Mouse (Mus musculus) limb, embryonic 15.5 days (tissue): Measurements from ENCODE around the gene Fbxw7. TPM values are rescaled to one million over a fixed set of nuclear protein-coding genes. Genes with fewer than 3 reads are reported as not detected.

Source experiments
- ATAC-seq: fragments of 200-750 bp; cut with Nextera tagmentation; 2 replicates; pipeline ENCODE4 v1.8.0; 2017; ENCODE audit warnings: low read depth, moderate TSS enrichment; ENCODE audit not compliant: insufficient number of reproducible peaks, low FRiP score, low TSS enrichment
- H3K27ac ChIP-seq: fragments of 300-500 bp; sonication (generic); 2 replicates; pipeline ENCODE4 v1.5.1; 2015; ENCODE audit warnings: moderate library complexity, mild to moderate bottlenecking, inconsistent platforms
- H3K27me3 ChIP-seq: fragments of 300-500 bp; sonication (generic); 2 replicates; pipeline ENCODE4 v1.6.1; 2015; ENCODE audit warnings: inconsistent platforms
- H3K36me3 ChIP-seq: fragments of 300-500 bp; sonication (generic); 2 replicates; pipeline ENCODE4 v1.6.1; 2015; ENCODE audit warnings: inconsistent platforms
- H3K4me1 ChIP-seq: fragments of 300-500 bp; sonication (generic); 2 replicates; pipeline ENCODE4 v1.6.1; 2015; ENCODE audit warnings: inconsistent platforms
- H3K4me2 ChIP-seq: fragments of 300-500 bp; sonication (generic); 2 replicates; pipeline ENCODE4 v1.6.1; 2015; ENCODE audit warnings: mild to moderate bottlenecking, inconsistent platforms
- H3K4me3 ChIP-seq: fragments of 300-500 bp; sonication (generic); 2 replicates; pipeline ENCODE4 v1.5.1; 2015; ENCODE audit warnings: mild to moderate bottlenecking, inconsistent platforms
- H3K9ac ChIP-seq: fragments of 300-500 bp; sonication (generic); 2 replicates; pipeline ENCODE4 v1.6.1; 2015; ENCODE audit warnings: inconsistent platforms
- H3K9me3 ChIP-seq: fragments of 300-500 bp; sonication (generic); 2 replicates; pipeline ENCODE4 v1.6.1; 2016; ENCODE audit warnings: inconsistent platforms
- WGBS: fragments of 180-500 bp; shearing (Covaris S2); methylation state at CpG from one replicate; pipeline ENCODE4 v1.1.7; 2015; 5-methylcytosine and 5-hydroxymethylcytosine counted together
- polyA plus RNA-seq: library from polyadenylated mRNA; unstranded; fragments of >200 nt; fragmentation: Nextera tagmentation; extraction: Ambion mirVana; gene quantifications from 2 replicates; pipeline ENCODE4 v1.2.1, GENCODE M21; 2015

The Fbxw7 gene
- polyA plus RNA-seq, 1 experiment from 2014 or later = 11.4 TPM

DNA sequence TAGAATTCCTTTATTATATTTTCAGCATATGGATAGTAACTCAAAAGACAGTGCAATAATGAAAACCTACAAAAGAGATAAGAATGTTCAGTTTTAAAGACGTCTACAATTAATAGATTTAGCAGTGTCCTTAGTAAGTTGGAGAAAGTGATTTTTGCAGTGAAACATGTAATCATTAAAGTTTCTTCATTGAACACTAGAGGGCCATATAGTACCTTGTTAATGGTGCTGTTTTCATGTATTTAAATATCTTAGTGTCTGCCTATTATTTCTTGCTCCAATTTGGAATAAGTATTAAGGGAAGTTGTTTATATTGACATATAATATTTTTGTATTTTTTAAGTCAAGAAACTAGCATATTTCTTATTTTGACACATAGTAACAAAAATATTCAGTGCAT is 99.2 kb downstream of the Fbxw7 start:
- no peaks in the 10 kb centered on the region for H3K9me3 ChIP-seq
- H3K36me3 ChIP-seq = no peaks in the 10 kb centered on the region
- no peaks in the 10 kb centered on the region for H3K4me1 ChIP-seq
- H3K4me2 ChIP-seq = no peak overlapping the region
- no peak for ATAC-seq
- H3K9ac ChIP-seq = no peak overlapping the region
- H3K27ac ChIP-seq = no peak overlapping the region
- no peaks in the 10 kb centered on the region for H3K27me3 ChIP-seq
- 40% methylated on average over 1 of the region's 1 CpGs for WGBS
- H3K4me3 ChIP-seq = no peak overlapping the region

DNA sequence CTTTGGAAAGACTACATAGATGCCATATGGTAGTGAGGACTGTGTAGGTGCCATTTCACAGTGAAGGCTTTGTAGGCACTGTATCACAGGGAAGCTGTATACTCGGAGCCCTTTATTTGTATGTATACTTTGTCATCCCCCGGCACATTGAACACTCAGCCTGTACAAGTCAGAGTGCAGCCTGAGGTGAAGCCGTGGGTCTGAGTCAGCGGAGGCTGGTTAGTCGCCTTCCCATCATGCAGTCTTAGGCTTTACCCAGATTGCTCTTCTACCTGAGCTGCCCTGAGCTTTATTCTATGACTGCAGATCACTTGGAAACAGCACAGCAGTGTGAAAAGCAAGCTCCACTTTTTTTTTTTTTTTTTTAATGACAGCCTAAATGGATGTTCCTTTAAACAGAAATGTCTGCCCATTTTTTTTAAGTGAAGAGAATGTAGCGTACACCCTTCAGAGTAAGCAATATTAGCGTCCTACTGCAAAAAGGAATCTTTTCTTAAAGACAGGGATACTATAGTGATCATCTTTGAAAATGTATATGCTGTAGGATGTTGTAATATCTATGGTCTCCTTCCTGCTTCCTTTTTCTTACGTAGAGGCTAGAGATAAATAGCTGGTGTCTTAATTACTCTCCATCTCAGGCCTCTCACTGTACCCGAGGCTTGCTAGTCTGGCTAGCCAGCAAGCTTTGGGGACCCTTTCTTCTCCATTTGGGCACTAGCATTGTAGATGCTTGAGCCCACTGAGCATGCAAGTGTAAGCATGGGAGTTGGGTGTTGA is 103.0 kb downstream of the Fbxw7 start:
- H3K4me1 ChIP-seq = no peaks in the 10 kb centered on the region
- 81% methylated on average over 9 of the region's 9 CpGs for WGBS
- no peak overlapping the region for H3K27ac ChIP-seq
- no peak overlapping the region for H3K9ac ChIP-seq
- H3K4me3 ChIP-seq = no peak overlapping the region
- no peaks in the 10 kb centered on the region for H3K27me3 ChIP-seq
- ATAC-seq = no peak
- H3K9me3 ChIP-seq = no peaks in the 10 kb centered on the region
- no peaks in the 10 kb centered on the region for H3K36me3 ChIP-seq
- H3K4me2 ChIP-seq = no peak overlapping the region

DNA sequence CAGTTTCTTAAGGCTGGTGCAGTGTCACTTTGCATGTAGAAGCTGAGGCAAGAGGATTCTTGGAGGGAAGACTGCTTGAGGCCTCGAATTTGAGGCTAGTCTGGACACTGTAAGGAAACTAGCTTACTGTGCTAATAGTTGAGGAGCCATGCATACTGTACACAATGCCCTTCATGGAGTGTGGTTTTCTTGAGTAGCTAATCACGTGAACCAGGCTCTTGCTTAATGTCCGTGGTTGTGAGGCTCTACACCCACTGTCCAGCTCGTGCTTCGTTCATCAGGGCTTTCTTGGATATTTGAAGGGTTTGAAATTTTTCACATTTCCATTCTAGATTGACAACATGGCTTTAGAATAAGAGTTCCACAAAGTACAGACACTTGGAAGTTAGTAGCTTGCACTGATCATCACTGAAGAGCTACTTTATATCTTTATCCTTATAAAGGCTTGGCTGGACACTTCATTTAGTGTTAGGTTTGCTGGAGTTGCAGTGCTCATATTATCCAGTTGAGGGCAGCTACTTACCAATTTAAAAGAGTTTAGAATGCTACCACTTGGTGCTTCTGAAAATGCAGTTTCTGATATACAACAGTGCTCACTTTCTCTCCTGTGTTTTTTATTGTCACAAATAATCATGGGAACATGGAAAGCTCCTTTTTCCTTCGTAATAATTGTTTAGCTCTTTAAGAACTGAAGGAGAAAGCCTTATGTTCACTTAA is 106.8 kb downstream of the Fbxw7 start:
- no peaks in the 10 kb centered on the region for H3K27me3 ChIP-seq
- H3K36me3 ChIP-seq = no peaks in the 10 kb centered on the region
- no peak overlapping the region for H3K4me2 ChIP-seq
- no peak overlapping the region for H3K9ac ChIP-seq
- WGBS = 67% methylated on average over 6 of the region's 6 CpGs
- H3K27ac ChIP-seq = no peak overlapping the region
- ATAC-seq = no peak
- no peak overlapping the region for H3K4me3 ChIP-seq
- H3K9me3 ChIP-seq = no peaks in the 10 kb centered on the region
- no peaks in the 10 kb centered on the region for H3K4me1 ChIP-seq

DNA sequence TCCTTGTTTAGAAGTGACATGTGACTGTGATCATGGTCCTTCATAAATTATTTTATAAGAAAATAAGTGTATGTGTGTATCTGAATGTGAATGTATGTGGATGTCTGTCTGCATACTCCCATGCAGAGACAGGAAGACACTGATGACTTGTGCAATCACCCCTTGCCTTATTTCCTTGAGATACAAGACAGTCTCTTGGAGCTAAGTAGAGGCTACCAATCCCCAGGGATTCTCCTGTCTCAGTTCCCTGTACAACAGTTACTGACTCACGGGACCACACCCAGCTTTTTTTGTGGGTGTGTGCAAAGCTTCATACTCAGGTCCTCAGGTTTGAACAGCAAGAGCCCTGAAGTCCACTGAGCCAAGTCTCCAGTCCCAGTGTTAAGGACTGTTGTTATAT is 108.2 kb downstream of the Fbxw7 start:
- WGBS = 52% methylated on average over 1 of the region's 1 CpGs
- Histone ChIP-seq H3K9ac (no peak overlapping the region), H3K27me3 (no peaks in the 10 kb centered on the region), H3K27ac (no peak overlapping the region), H3K9me3 (no peaks in the 10 kb centered on the region), H3K4me1 (no peaks in the 10 kb centered on the region), H3K4me3 (no peak overlapping the region), H3K36me3 (no peaks in the 10 kb centered on the region), H3K4me2 (no peak overlapping the region)
- no peak for ATAC-seq

DNA sequence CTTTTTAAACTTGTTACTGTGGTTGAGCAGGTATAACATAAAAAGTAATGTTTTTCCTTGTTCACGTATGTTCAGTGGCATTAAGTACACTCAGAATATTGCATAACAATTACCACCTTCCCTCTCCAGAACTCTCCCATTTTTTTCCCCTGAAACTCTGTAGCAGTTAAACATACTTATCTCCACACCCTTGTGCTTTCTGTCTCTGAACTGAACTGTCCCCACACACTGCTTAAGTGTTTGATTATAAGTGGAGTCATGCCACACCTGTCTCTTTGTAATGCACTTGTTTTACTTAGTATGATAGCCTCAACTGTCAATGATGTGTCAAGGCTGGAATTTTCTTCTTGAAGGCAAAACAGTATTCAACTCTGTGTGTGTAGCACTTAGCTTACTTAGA is 108.6 kb downstream of the Fbxw7 start:
- Histone ChIP-seq H3K4me2 (no peak overlapping the region), H3K9me3 (no peaks in the 10 kb centered on the region), H3K27ac (no peak overlapping the region), H3K4me3 (no peak overlapping the region), H3K9ac (no peak overlapping the region), H3K27me3 (no peaks in the 10 kb centered on the region), H3K4me1 (no peaks in the 10 kb centered on the region), H3K36me3 (no peaks in the 10 kb centered on the region)
- WGBS = 78% methylated on average over 1 of the region's 1 CpGs
- ATAC-seq = no peak

DNA sequence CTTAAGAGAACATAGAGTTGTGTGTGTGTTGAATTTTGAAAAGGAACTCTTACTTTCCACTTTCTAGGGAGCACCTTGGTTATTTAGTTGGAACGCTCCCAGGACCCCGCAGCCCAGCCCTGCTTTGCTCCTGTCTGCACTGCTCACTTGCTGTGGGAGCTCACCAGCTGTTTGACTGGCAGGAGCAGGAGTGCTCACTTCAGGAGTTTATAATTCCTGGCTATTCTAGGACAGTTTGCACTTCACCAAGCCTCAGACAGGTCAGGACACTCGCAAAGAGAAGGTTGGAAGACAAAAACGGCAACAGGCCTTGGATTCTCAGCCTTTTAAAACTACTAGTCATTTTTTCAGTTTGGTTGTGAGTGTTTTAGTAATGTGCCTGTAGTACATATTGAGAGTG is 110.2 kb downstream of the Fbxw7 start:
- Histone ChIP-seq H3K36me3 (no peaks in the 10 kb centered on the region), H3K9ac (no peak overlapping the region), H3K4me2 (no peak overlapping the region), H3K4me3 (no peak overlapping the region), H3K27me3 (no peaks in the 10 kb centered on the region), H3K4me1 (no peaks in the 10 kb centered on the region), H3K9me3 (no peaks in the 10 kb centered on the region), H3K27ac (no peak overlapping the region)
- 61% methylated on average over 4 of the region's 4 CpGs for WGBS
- no peak for ATAC-seq

DNA sequence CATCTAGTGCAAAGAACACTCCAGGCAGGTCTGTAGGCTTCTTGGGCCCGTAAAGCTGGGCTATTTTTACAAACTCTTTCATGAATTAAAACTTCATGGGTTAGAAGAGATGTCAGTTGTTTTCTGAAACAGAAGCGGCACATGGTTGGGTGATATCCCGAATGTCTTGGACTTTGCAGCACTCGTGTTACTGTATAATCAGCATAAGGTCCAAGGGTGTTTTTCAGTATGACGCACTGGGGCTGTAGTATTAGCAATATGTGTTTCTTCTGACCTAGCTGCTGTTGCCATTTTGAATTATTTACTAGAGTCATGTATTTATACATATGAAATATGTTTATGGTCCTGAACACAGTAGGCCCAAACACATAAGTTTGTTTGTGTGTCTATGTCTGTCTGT is 111.1 kb downstream of the Fbxw7 start:
- no peak for ATAC-seq
- Histone ChIP-seq H3K27ac (no peak overlapping the region), H3K36me3 (no peaks in the 10 kb centered on the region), H3K27me3 (no peaks in the 10 kb centered on the region), H3K9me3 (no peaks in the 10 kb centered on the region), H3K4me2 (no peak overlapping the region), H3K4me1 (no peaks in the 10 kb centered on the region), H3K4me3 (no peak overlapping the region), H3K9ac (no peak overlapping the region)
- WGBS = 78% methylated on average over 5 of the region's 5 CpGs

DNA sequence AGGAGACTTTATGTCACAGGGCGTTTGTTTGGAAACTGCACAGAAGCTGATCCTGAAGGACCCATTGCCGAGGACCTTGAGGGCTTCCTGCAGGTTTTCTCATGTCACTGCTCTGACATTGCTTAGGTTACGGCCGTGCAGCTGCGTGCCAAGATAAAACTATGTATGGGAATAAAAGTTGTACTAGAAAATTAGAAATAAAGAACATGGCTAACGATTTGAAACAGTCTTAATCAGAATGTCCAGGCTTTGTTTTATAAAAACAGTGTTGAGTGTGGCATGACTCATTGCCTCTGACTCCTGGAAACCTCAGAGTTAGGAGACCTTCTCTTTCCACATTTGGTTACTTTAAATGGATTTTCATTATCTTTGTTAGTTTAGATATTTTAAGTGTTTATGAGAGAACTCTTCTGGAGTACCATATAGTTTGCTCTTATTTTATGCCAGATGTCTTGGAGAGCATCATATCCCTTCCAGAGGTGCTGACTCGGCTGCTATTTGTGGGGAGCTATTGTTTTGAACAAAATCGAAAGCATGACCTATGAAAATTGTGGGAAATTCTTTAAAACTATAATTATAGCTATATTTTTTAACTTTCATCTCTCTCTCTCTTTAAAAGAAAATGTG is 112.2 kb downstream of the Fbxw7 start:
- WGBS = 67% methylated on average over 8 of the region's 8 CpGs
- ATAC-seq = no peak
- no peaks in the 10 kb centered on the region for H3K36me3 ChIP-seq
- no peaks in the 10 kb centered on the region for H3K4me1 ChIP-seq
- H3K27ac ChIP-seq = no peak overlapping the region
- no peak overlapping the region for H3K4me3 ChIP-seq
- H3K9ac ChIP-seq = no peak overlapping the region
- H3K4me2 ChIP-seq = no peak overlapping the region
- H3K9me3 ChIP-seq = no peaks in the 10 kb centered on the region
- no peaks in the 10 kb centered on the region for H3K27me3 ChIP-seq

DNA sequence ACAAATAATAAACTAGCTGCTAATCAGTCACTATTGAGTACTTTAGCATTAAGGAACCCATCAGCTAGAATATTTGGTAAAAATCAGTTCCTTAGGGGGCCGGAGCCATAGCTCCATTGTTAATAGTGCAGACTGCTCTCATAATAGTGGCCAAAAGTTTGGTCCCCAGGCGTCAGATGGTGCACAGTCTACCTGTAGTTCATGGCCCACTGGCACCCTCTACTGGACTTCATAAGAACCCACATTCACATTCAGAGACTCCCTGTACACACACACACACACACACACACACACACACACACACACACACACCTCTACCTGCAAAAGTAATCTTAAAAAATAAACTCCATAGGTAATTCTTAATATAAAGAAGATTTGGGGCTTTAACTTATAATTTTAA is 112.8 kb downstream of the Fbxw7 start:
- H3K9me3 ChIP-seq = no peaks in the 10 kb centered on the region
- WGBS = 85% methylated on average over 2 of the region's 2 CpGs
- no peak overlapping the region for H3K4me2 ChIP-seq
- ATAC-seq = no peak
- H3K27ac ChIP-seq = no peak overlapping the region
- no peaks in the 10 kb centered on the region for H3K4me1 ChIP-seq
- H3K9ac ChIP-seq = no peak overlapping the region
- no peak overlapping the region for H3K4me3 ChIP-seq
- H3K36me3 ChIP-seq = no peaks in the 10 kb centered on the region
- H3K27me3 ChIP-seq = no peaks in the 10 kb centered on the region

DNA sequence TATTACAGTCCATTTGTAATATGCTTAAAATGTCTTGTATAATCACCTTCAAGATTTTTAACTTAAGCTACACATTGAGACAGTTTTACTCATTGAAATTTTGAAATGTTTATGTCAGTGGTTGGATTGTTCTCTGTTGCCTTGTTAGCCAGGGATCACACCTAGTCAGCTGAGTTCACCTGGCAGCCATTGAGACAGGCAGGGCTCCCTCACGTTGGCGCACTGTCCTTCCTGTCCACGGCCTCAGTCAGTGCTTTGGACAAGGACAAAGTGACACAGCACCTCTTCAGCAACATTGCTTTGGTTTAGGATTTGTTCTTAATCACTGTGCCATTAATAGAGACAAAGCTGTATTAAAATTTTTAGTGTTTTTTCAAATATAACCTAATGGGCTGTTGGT is 114.1 kb downstream of the Fbxw7 start:
- Histone ChIP-seq H3K9ac (no peak overlapping the region), H3K4me1 (no peaks in the 10 kb centered on the region), H3K27ac (no peak overlapping the region), H3K4me3 (no peak overlapping the region), H3K27me3 (no peaks in the 10 kb centered on the region), H3K9me3 (no peaks in the 10 kb centered on the region), H3K4me2 (no peak overlapping the region), H3K36me3 (no peaks in the 10 kb centered on the region)
- no peak for ATAC-seq
- WGBS = 89% methylated on average over 3 of the region's 3 CpGs

DNA sequence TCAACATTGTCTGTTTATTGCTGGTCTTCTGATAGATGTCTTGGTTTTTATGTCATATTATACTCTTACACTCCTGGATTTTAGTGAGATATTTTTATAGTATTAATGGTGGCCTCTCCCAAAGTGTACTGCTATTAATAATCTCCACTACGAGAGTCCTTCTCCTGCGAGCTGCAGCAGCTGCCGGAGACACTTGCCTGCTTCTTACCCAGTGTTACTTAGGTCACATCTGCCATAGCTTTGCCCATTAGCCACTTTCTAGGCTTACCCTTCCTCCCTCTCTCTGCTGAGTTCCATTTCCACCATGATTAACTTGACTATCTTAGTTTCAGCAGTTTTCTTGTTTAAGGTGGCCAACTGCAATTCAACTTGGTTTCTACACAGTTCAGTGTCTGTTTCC is 115.6 kb downstream of the Fbxw7 start:
- Histone ChIP-seq H3K9ac (no peak overlapping the region), H3K27me3 (no peaks in the 10 kb centered on the region), H3K9me3 (no peaks in the 10 kb centered on the region), H3K36me3 (no peaks in the 10 kb centered on the region), H3K4me2 (no peak overlapping the region), H3K4me3 (no peak overlapping the region), H3K4me1 (no peaks in the 10 kb centered on the region), H3K27ac (no peak overlapping the region)
- no peak for ATAC-seq
- 85% methylated on average over 3 of the region's 3 CpGs for WGBS

DNA sequence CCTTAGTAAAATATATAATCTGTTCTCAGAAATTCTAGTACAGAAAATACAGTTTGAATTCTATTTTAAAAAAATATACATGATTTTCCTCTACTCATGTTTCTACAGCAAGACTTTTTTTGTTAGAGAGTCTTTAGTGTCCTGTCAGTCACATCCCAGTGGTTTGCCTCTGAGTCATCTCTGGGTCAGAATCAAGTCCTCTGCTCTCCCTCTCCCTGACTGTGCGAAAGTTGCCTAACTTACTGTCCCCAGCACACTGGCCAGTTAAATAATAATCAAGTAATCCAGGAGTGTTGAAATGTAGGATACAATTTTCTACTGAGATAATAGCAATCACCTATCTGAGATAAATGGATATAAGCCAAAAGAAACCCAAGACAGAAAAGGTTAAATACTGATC is 120.7 kb downstream of the Fbxw7 start:
- 85% methylated on average over 1 of the region's 1 CpGs for WGBS
- no peaks in the 10 kb centered on the region for H3K9me3 ChIP-seq
- no peak overlapping the region for H3K27ac ChIP-seq
- no peaks in the 10 kb centered on the region for H3K36me3 ChIP-seq
- H3K4me2 ChIP-seq = no peak overlapping the region
- no peak overlapping the region for H3K9ac ChIP-seq
- H3K4me1 ChIP-seq = no peaks in the 10 kb centered on the region
- no peak for ATAC-seq
- no peak overlapping the region for H3K4me3 ChIP-seq
- no peaks in the 10 kb centered on the region for H3K27me3 ChIP-seq
